Mouse (Mus musculus) kidney, postnatal 36 days (tissue): ENCODE measurements around the gene Gm45783.
"Not testable (repeated sequence)": the region's sequence is repeated elsewhere in the genome, so short reads cannot be mapped to it uniquely, and the experiment has no call there.

Experiments
- DNase-seq, 2 experiments: peaks; one replicate each; pipeline ENCODE4 v3.0.0; 2021 to 2022; ENCODE audit warnings: mixed read lengths in 2 of 2

Gene Gm45783

GRCm38 (mm10) chr7:7374431-7374830 is at the start of gene Gm45783:
Gene Gm45783 (minus strand): TSS chr7:7374573.
- peak; percentile 10 to 24 for DNase-seq

GRCm38 (mm10) chr7:7399603-7400002 is 25.2 kb upstream of the Gm45783 start, which contains the start of gene Vmn2r31:
Gene Vmn2r31 (minus strand): TSS chr7:7399703.
- DNase-seq, result not testable (repeated sequence)

GRCm38 (mm10) chr7:7337509-7337908 is 36.9 kb downstream of the Gm45783 start, which contains the start of gene Vmn2r30:
Gene Vmn2r30 (minus strand): TSS chr7:7337609.
- not testable (repeated sequence) for DNase-seq

- peak; percentile 47 to 72 for DNase-seq
These were observed 78.8 kb downstream of the Gm45783 start for GRCm38 (mm10) chr7:7295595-7295994.
